Mouse (Mus musculus) CD8-positive naive resting alpha-beta T cell, adult 2 months (primary cell): Measurements from ENCODE around the gene Myadml2.
"Not testable (repeated sequence)": the region's sequence is repeated elsewhere in the genome, so short reads cannot be mapped to it uniquely, and the experiment has no call there.

Source experiments
- DNase-seq, 2 experiments: peaks; one replicate each; pipeline ENCODE4 v3.0.0; 2022; ENCODE audit warnings: low read depth in 2 of 2, low spot score in 2 of 2

The Myadml2 gene

DNA sequence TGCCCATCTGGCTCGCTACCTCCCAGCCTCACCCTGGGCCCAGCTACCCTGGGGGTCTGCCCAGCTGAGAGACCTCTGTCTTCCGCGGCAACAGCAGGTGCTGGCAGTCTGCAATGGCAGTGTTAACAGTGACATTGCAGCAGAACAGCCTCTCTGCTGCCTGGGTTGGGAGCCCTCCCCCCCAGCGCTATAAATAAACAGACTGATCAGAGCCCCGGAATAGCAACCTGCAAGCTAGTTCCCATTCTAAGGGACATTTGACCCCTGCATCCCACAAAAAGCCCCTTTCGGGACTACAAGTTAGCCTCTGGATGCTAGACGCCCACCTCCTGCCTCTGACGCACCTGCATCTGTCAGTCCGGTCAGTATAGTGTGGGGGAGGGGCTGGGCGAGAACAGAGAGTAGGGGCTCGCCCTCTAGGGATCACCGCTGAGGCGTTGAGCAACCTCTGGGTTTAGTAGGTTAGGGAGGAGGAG is at the start of gene Myadml2:
TSS of gene Myadml2 (minus strand) at position 158 of the 476 bp plus-strand sequence.
- no peak for DNase-seq

- no peak for DNase-seq
These were observed 49.8 kb upstream of the Myadml2 start for GRCm38 (mm10) chr11:120697741-120698140.

DNA sequence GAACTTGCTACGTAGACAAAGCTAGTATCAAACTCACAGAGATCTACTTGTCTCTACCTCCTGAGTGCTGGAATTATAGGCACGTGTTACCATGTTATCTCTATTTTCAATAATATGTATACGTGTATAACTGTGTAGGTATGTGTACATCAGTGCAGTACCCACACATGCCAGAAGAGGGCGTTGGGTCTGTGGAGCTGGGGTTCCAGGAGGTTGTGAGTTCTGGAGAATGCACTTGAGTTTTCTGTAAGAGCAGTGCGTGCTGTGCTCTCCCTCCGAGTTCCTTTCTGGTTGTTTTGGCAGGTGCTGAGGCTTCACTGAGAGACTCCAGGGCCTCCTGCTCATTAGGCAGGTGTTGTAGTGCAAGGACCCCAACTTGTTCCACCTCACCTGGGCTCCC is 48.6 kb upstream of the Myadml2 start:
- no peak for DNase-seq

- DNase-seq: no peak
These were observed 47.7 kb upstream of the Myadml2 start for GRCm38 (mm10) chr11:120695641-120696040.

- no peak for DNase-seq
These were observed 47.2 kb upstream of the Myadml2 start for GRCm38 (mm10) chr11:120695184-120695583.

GRCm38 (mm10) chr11:120693461-120693860 is 45.5 kb upstream of the Myadml2 start:
- DNase-seq: no peak

DNA sequence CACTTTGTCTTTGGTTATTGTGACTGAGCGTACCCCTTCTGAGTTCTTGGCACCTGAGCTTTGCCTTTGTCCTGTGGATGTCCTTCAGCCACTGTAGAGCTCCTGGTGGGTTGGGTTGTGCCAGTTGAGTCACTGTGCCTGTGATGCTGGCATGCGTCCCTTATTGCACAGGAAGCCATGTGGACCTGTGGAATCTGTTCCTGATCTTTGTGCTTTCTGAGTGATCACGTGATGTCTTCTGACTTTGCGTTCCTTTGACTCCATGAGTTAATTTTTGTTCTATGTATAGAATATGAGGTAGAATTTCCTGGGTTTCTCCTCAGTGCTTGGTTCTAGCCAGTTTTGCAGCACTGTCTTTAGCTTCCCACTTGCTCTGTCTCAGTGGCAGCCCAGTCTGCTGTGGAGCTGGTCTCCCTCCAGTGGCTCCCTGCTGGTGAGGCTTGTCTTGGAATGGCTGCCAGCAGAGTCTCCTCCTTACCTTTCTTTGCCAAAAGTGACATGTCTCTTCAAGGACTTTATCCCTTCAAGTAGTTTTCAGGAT is 44.6 kb upstream of the Myadml2 start:
- no peak for DNase-seq

DNA sequence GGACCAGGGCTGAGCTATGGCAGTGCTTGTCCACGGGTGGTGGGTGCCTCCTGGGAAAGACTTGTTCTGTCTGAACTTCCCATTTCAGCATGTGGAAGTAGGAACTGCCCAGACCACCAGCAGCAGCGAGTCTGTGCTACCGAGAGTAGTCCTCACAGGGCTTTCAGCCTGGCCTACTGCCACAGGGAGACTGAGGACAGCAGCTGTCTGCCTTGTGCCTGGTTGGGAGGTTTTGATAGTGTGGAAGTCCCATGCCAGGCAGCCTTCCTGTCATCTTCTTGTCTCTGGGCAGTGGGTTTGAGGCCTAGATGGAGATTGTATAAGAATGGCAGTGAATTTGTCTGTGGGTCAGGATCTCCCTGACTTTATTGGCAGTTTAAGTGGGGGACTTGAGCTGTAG is 41.4 kb upstream of the Myadml2 start:
- no peak for DNase-seq

- DNase-seq: no peak
These were observed 38.8 kb upstream of the Myadml2 start for GRCm38 (mm10) chr11:120686650-120687272.

DNA sequence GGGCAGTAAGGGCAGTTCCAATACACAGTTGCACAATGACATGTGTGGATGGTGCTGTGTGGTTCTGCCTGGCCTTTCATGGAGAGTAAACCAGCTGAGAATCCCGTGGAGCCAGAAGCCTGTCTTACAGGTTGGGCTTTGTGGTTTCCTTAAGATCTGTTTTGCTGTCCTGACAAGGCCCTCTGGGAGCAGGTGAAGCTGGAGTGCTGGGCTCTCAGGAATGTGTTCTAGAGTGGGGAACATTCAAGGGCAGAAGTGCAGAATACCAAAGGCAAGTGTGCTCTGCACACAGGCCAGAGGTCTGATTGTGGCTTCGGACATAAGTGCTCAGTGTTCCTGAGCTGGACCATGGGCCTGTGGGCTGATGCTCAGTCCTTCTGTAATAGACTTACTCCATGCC is 36.7 kb upstream of the Myadml2 start:
- DNase-seq: no peak

- DNase-seq: no peak
These were observed 36.1 kb upstream of the Myadml2 start for GRCm38 (mm10) chr11:120684086-120684485.

DNA sequence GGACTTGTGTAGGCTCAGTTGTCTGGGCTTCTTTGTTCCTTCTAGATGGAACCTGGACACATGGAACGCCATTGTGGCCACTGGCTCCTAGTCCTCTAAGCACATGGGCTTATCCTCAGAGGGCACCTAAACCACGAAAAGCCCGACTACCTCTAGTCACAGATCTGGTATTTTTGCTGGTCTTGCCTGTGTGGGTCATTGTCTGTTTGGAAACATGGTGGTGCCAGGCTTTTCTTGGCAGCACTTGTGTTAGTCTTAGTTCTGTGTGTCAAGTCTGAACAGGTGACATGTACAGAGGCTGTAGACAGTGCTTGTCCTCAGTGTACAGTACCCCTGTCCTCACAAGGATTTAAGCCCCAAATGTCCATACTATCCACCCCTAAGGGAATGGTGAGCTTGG is 35.6 kb upstream of the Myadml2 start:
- no peak for DNase-seq

DNA sequence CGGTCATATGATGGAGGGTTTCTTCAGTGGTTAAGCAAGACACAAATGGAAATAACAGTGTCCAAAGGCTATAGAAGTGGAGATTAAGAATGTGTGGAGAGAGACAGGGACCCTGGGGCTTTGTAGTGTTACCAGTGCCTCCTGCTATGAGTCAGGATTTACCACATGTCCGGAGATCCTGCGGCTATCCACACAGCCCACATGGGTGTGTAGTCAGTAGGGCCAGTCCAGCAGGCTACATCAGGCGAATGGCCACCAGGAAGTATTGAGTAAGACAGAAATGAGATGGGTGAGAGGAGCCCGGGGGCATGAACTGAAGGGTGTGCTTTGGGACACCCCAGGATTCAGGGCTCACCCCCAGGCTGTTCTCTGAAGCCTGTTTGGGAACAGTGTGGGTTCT is 34.7 kb upstream of the Myadml2 start:
- no peak for DNase-seq

DNA sequence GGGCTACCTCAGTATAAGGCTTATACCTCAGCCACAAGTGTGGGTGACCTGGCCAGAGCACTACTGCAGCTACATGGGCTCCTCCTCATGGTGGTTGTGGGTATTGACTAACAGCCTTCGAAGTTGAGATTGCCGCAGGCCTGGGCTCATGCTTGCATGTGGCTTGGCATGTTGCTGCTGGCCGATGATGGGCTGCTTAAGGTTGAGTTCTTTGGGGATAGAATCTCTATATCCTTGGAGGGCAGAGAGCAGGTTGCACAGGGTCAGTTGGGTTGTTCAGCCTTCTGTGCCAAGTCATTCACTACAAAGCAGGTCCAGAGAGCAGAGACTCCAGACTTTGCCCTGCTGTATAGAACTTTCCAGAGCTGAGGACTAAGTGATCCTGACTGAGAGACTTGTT is 32.0 kb upstream of the Myadml2 start:
- DNase-seq: no peak

- no peak for DNase-seq
These were observed 29.0 kb upstream of the Myadml2 start for GRCm38 (mm10) chr11:120676951-120677350.

DNA sequence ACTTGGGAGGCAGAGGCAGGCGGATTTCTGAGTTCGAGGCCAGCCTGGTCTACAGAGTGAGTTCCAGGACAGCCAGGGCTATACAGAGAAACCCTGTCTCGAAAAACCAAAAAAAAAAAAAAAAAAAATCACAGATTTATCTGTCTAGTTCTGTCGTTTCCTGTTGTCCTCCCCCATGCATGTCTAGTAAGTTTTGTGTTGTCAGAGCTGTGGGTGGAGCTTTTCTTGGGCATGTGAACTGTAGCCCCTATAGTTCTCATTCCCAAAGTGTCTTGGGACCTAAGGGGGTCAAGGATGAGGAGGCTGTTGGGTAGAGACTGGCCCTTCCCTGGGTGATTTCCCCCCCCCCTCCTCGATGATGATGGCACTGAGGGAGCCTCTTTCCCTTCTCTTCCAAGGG is 27.9 kb upstream of the Myadml2 start:
- DNase-seq: not testable (repeated sequence)

GRCm38 (mm10) chr11:120673594-120674122 is 25.7 kb upstream of the Myadml2 start:
- no peak for DNase-seq

DNA sequence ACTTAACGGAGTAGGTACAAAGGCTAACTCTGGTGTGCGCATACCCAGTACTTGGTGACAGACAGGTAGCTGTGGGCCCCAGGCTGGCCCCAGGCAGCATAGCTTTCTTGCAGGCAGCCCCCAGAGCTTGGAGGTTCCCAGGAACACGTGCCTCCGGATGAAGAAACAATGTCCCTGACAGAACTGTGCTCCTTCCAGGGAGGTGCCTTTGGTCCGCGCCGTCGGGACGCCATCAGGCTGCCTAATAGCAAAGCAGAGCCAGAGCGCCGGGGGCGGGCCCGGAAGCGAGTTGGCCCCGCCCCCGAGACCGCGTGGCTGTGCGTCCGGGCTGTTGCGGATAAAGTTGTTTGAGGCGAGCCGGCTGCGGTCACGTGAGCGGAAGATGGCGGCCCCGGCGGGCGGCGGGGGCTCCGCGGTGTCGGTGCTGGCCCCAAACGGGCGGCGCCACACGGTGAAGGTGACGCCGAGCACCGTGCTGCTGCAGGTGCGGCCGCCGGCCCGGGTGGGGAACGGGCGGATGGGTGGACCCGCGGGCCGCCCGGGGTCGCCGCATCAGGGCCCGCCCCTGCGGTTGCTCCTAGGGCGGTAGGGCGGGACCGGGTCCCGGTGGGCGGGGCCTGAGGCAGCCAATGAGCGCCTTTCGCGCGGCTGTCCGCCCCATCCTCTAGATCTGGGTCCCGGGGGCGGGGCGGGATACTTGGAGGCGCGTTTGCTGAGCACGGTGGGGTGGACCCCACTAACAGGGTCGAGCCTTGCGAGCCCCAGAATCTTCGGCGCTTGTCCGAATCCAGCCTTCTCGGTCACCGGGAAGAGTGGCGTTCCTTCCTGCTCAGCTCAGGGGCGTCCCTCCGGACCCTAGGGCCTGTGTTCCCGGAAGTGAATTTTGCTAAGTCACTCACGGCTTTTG is 25.0 kb upstream of the Myadml2 start, which contains the start of gene Aspscr1:
TSS of gene Aspscr1 (plus strand) at position 287 of the 907 bp plus-strand sequence.
- DNase-seq: peak; percentile 87 to 93

DNA sequence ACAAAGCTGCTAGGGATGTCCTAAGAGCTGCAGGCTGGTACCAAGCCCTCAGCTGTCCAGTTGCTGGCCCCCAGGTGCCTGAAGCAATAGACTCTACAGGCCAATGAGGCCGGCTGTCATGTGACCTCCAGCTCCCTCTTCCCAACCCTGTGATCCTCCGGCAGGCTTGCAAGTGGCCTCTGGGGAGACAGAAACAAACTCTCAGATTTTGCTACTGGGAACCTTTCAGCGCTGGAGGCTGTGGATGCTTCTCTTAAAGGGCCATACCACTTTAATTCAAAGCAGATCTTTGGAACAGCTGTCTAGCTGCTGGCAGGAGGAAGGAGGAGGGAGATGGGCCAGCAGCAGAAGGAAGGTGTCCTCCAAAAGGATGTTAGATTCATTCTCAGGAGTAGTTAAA is 18.7 kb upstream of the Myadml2 start:
- no peak for DNase-seq

GRCm38 (mm10) chr11:120665406-120665805 is 17.4 kb upstream of the Myadml2 start:
- DNase-seq: no peak

- DNase-seq: no peak
These were observed 15.8 kb upstream of the Myadml2 start for GRCm38 (mm10) chr11:120663714-120664113.

GRCm38 (mm10) chr11:120662759-120663158 is 14.8 kb upstream of the Myadml2 start:
- DNase-seq: no peak
